Mouse (Mus musculus) limb, embryonic 14.5 days (tissue): Measurements from ENCODE around the gene Ank. TPM values are rescaled to one million over a fixed set of nuclear protein-coding genes. Genes with fewer than 3 reads are reported as not detected.

Experiments used
- ATAC-seq: fragments of 200-750 bp; cut with Nextera tagmentation; 2 replicates; pipeline ENCODE4 v1.8.0; 2017; ENCODE audit warnings: low read depth, moderate number of reproducible peaks, moderate TSS enrichment; ENCODE audit not compliant: low FRiP score
- DNase-seq: peaks from one replicate; pipeline ENCODE4 v3.0.0-alpha.2; 2015; ENCODE audit warnings: low spot score
- H3K27ac ChIP-seq: fragments of 300-500 bp; sonication (generic); replicated peaks from 2 replicates; pipeline ENCODE4 v1.5.1; 2014; ENCODE audit warnings: low read depth, mild to moderate bottlenecking, low read length, moderate library complexity, mixed read lengths
- H3K27me3 ChIP-seq: fragments of 300-500 bp; sonication (generic); 2 replicates; pipeline ENCODE4 v1.6.1; 2014; ENCODE audit warnings: low read length, mixed read lengths; ENCODE audit not compliant: control insufficient read depth, insufficient read depth
- H3K36me3 ChIP-seq: fragments of 300-500 bp; sonication (generic); 2 replicates; pipeline ENCODE4 v1.6.1; 2014; ENCODE audit warnings: mild to moderate bottlenecking, low read length, moderate library complexity, mixed read lengths; ENCODE audit not compliant: control insufficient read depth, insufficient read depth
- H3K4me1 ChIP-seq: fragments of 300-500 bp; sonication (generic); 2 replicates; pipeline ENCODE4 v1.6.1; 2014; ENCODE audit warnings: antibody characterized with exemption, low read length, mixed read lengths; ENCODE audit not compliant: control insufficient read depth, insufficient read depth
- H3K4me2 ChIP-seq: fragments of 300-500 bp; sonication (generic); replicated peaks from 2 replicates; pipeline ENCODE4 v1.6.1; 2014; ENCODE audit warnings: low read depth, mild to moderate bottlenecking, low read length, moderate library complexity; ENCODE audit not compliant: severe bottlenecking
- H3K4me3 ChIP-seq: fragments of 300-500 bp; sonication (generic); replicated peaks from 2 replicates; pipeline ENCODE4 v1.5.1; 2014; ENCODE audit warnings: low read length
- H3K9ac ChIP-seq: fragments of 300-500 bp; sonication (generic); 2 replicates; pipeline ENCODE4 v1.6.1; 2014; ENCODE audit warnings: mild to moderate bottlenecking, low read depth, low read length, moderate library complexity; ENCODE audit not compliant: severe bottlenecking
- H3K9me3 ChIP-seq: fragments of 300-500 bp; sonication (generic); 2 replicates; pipeline ENCODE4 v1.6.1; 2016; ENCODE audit warnings: low read length; ENCODE audit not compliant: control insufficient read depth
- POLR2A ChIP-seq: fragments of 200-500 bp; IDR thresholded peaks from 2 replicates; pipeline ENCODE4 v1.8.0; 2012; ENCODE audit warnings: inconsistent platforms, mild to moderate bottlenecking, moderate library complexity, borderline replicate concordance; ENCODE audit not compliant: insufficient read depth, insufficient read length; ENCODE audit errors: extremely low read depth
- WGBS: fragments of 180-500 bp; shearing (Covaris S2); extraction: QIAGEN DNeasy Blood & Tissue Kit; methylation state at CpG from one replicate; pipeline ENCODE4 v1.1.7; 2014; 5-methylcytosine and 5-hydroxymethylcytosine counted together
- polyA plus RNA-seq, 2 experiments: library from polyadenylated mRNA; depleted of rRNA in 1 of 2; stranded (reverse) in 1 of 2; unstranded in 1 of 2; fragments of >200 nt; fragmentation: Nextera tagmentation in 1 of 2; extraction: Ambion mirVana in 1 of 2; gene quantifications; 2 replicates each; pipeline versions ENCODE4 v1.2.1 to v1.2.3; 2012 to 2014

Ank gene
- polyA plus RNA-seq, 2 experiments: 12.3 to 19.4 TPM

GRCm38 (mm10) chr15:27586093-27586480 lies 119.6 kb downstream of the Ank start:
- Histone ChIP-seq H3K9me3 (0 out of 2 replicates have a peak, but pooled peaks cover 2% of the 10 kb centered on the region), H3K4me2 (no peak overlapping the region), H3K27ac (no peak overlapping the region), H3K36me3 (peaks cover 10% of the 10 kb centered on the region; the same call in 1 of the 2 replicates), H3K4me1 (no peaks in the 10 kb centered on the region), H3K4me3 (no peak overlapping the region), H3K27me3 (no peaks in the 10 kb centered on the region), H3K9ac (no peak overlapping the region)
- ATAC-seq: no peak
- no peak for DNase-seq
- no peak for TF ChIP-seq POLR2A
- 87% methylated on average over 5 of the region's 5 CpGs for WGBS

- Histone ChIP-seq H3K9me3 (no peaks in the 10 kb centered on the region), H3K36me3 (peaks cover 20% of the 10 kb centered on the region), H3K27me3 (no peaks in the 10 kb centered on the region), H3K9ac (no peak overlapping the region), H3K4me3 (no peak overlapping the region), H3K4me1 (no peaks in the 10 kb centered on the region), H3K4me2 (no peak overlapping the region), H3K27ac (no peak overlapping the region)
- DNase-seq (no peak), ATAC-seq (no peak)
- no peak for TF ChIP-seq POLR2A
- WGBS: 83% methylated on average over 14 of the region's 14 CpGs
Observed at GRCm38 (mm10) chr15:27588087-27588826, 121.8 kb downstream of the Ank start.

DNA sequence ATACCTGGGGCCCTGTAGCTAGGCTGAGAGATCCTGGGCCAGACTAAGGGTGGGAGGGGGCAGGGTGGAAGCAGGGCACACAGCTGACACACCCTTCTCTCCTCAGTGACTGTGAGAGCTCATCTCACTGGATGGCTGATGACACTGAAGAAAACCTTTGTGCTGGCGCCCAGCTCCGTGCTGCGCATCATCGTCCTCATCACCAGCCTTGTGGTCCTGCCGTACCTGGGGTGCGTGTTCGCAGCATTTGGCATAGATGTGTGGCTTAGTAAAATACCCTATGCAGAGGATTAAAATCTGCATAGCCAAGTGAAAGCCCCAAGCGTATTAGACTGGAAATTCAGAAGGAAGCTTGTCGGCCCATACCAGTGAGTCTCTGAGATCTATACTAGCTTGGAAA lies 124.3 kb downstream of the Ank start:
- Histone ChIP-seq H3K4me2 (no peak overlapping the region), H3K27me3 (no peaks in the 10 kb centered on the region), H3K4me3 (no peak overlapping the region), H3K9me3 (no peaks in the 10 kb centered on the region), H3K4me1 (peaks cover 7% of the 10 kb centered on the region), H3K27ac (no peak overlapping the region), H3K36me3 (peaks cover 36% of the 10 kb centered on the region), H3K9ac (no peak overlapping the region)
- 96% methylated on average over 9 of the region's 9 CpGs for WGBS
- ATAC-seq: no peak
- no peak for DNase-seq
- no peak for TF ChIP-seq POLR2A

DNA sequence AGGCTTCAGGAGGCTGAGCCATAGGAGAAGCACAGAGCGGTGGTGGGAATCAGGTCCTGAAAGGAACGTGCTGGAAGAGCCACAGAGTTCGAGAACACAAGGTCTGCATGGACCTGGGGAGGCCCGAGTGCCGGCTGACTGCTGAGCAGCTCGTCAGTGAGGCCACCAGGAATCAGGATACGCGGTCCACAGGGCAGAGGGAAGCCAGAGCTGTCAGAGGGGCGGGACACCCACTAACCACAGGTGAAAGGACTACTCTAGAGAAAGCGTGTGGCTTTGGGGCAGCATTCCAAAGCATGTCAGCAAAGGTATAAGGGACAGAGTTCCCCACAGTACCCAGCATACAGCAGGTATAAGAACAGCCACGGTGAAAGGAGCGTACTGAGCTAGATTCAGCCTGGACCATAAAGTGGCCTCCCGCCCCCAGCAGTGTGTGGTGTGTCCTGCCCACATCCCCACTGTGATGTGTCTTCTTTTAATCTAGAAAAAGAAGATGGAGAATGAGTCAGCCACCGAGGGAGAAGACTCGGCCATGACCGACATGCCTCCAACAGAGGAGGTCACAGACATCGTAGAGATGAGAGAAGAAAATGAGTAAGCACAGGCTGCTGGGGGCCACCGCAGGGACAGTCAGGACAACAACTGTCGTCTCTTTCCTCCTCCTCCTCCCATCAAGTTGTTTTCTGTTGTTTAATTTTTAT lies 126.3 kb downstream of the Ank start:
- H3K9ac ChIP-seq: no peak overlapping the region
- peaks cover 10% of the 10 kb centered on the region for H3K4me1 ChIP-seq
- no peak overlapping the region for H3K4me2 ChIP-seq
- no peak overlapping the region for H3K27ac ChIP-seq
- H3K9me3 ChIP-seq: no peaks in the 10 kb centered on the region
- ATAC-seq: no peak
- peaks cover 36% of the 10 kb centered on the region for H3K36me3 ChIP-seq
- H3K27me3 ChIP-seq: no peaks in the 10 kb centered on the region
- no peak for TF ChIP-seq POLR2A
- 89% methylated on average over 19 of the region's 19 CpGs for WGBS
- no peak for DNase-seq
- H3K4me3 ChIP-seq: no peak overlapping the region

DNA sequence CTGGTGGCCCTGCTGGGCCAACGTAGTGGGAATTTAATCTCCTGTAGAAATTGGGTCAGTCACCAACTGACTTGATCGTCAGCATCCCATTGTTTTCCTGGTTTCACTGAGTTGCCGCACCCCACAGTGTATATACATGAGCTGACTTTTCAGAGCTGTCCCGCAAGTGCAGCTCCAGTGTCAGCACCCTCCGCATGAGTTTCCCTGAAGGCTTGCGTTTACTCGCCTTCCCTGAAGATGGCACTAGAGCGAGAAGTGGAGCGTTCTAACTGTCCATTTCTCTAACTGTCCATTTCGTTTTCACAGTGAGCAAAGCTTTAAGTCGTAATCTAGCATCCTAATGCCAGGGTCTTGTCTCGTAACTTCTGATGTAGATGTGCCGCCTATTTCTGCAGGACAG lies 127.2 kb downstream of the Ank start:
- TF ChIP-seq POLR2A: no peak
- H3K4me3 ChIP-seq: no peak overlapping the region
- ATAC-seq: no peak
- DNase-seq: no peak
- no peak overlapping the region for H3K27ac ChIP-seq
- H3K27me3 ChIP-seq: no peaks in the 10 kb centered on the region
- H3K4me2 ChIP-seq: no peak overlapping the region
- no peaks in the 10 kb centered on the region for H3K9me3 ChIP-seq
- no peak overlapping the region for H3K9ac ChIP-seq
- WGBS: 85% methylated on average over 13 of the region's 13 CpGs
- peaks cover 36% of the 10 kb centered on the region for H3K36me3 ChIP-seq
- H3K4me1 ChIP-seq: peaks cover 10% of the 10 kb centered on the region
